Mouse (Mus musculus) forebrain, embryonic 10.5 days (tissue): Measurements from ENCODE around the gene Gemin7. TPM values are rescaled to one million over a fixed set of nuclear protein-coding genes. Genes with fewer than 3 reads are reported as not detected.

Experiments used
- DNase-seq: peaks from one replicate; pipeline ENCODE4 v3.0.0-alpha.2; 2017; ENCODE audit warnings: low spot score; ENCODE audit errors: extremely low spot score
- H3K27ac ChIP-seq: fragments of 300-500 bp; sonication (generic); 2 replicates; pipeline ENCODE4 v1.5.1; 2016; ENCODE audit warnings: mild to moderate bottlenecking
- H3K27me3 ChIP-seq: fragments of 300-500 bp; sonication (generic); 2 replicates; pipeline ENCODE4 v1.6.1; 2016; ENCODE audit warnings: mild to moderate bottlenecking; ENCODE audit not compliant: poor library complexity, severe bottlenecking
- H3K36me3 ChIP-seq: fragments of 300-500 bp; sonication (generic); replicated peaks from 2 replicates; pipeline ENCODE4 v1.6.1; 2016; ENCODE audit warnings: mild to moderate bottlenecking, moderate library complexity
- H3K4me1 ChIP-seq: fragments of 300-500 bp; sonication (generic); 2 replicates; pipeline ENCODE4 v1.6.1; 2016
- H3K4me3 ChIP-seq: fragments of 300-500 bp; sonication (generic); 2 replicates; pipeline ENCODE4 v1.5.1; 2016; ENCODE audit warnings: mild to moderate bottlenecking, moderate library complexity
- H3K9me3 ChIP-seq: fragments of 300-500 bp; sonication (generic); 2 replicates; pipeline ENCODE4 v1.6.1; 2016; ENCODE audit warnings: mild to moderate bottlenecking, moderate library complexity
- WGBS: fragments of 180-500 bp; shearing (Covaris S2); methylation state at CpG from one replicate; pipeline ENCODE4 v1.1.7; 2016; 5-methylcytosine and 5-hydroxymethylcytosine counted together
- polyA plus RNA-seq: library from polyadenylated mRNA; unstranded; fragments of >200 nt; fragmentation: Nextera tagmentation; extraction: Ambion mirVana; gene quantifications from 2 replicates; pipeline ENCODE4 v1.2.1, GENCODE M21; 2016

Gene Gemin7
- polyA plus RNA-seq, 1 experiment from 2014 or later: 180 TPM

DNA sequence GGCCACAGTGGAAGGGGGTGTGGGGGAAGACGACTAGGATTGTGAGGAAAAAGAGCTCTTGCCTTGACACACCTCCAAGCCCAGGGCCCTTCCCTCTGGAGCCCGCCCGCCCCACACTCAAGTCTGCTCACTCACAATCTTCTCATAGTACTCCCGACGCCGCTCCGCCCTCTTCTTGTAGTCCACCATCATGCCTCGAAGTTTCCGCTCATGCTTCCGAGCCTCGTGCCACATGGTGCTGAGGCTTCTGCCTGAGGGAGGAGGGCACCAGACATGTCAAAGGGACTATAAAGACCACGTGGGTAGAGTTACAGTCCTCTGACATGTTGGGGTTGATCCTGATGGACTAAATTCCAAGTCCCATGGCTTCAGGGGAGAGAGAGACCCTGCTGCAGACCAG, 25.7 kb upstream of the Gemin7 start:
- Histone ChIP-seq H3K36me3 (peaks cover 50% of the 10 kb centered on the region), H3K4me1 (peaks cover 29% of the 10 kb centered on the region), H3K4me3 (peak overlapping the region; percentile 99), H3K27me3 (no peaks in the 10 kb centered on the region), H3K27ac (no peak overlapping the region), H3K9me3 (no peaks in the 10 kb centered on the region)
- no peak for DNase-seq
- WGBS: 88% methylated on average over 12 of the region's 12 CpGs

DNA sequence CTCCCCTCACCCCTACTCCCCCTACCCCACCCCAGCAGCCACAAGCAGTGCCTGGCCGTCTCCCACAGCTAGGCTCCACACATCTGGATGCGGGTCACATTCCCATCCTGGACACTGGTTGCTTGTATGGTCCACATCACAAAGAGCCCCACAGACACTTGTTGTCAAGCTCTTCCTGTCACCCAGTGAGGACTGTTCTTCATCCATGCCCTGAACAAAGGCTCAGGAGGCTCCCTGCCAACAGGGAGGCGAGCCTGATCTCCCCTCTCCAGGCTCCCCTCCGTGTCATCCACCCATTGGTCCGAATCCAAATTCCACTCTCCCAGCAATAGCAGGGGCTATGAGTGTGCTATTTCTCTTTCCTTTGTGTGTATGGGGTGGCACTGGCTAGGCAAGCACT, 23.2 kb upstream of the Gemin7 start:
- H3K4me1 ChIP-seq: peaks cover 29% of the 10 kb centered on the region
- WGBS: 76% methylated on average over 5 of the region's 5 CpGs
- DNase-seq: no peak
- H3K4me3 ChIP-seq: no peak overlapping the region
- H3K36me3 ChIP-seq: peaks cover 70% of the 10 kb centered on the region
- no peaks in the 10 kb centered on the region for H3K27me3 ChIP-seq
- H3K9me3 ChIP-seq: no peaks in the 10 kb centered on the region
- H3K27ac ChIP-seq: no peak overlapping the region

DNA sequence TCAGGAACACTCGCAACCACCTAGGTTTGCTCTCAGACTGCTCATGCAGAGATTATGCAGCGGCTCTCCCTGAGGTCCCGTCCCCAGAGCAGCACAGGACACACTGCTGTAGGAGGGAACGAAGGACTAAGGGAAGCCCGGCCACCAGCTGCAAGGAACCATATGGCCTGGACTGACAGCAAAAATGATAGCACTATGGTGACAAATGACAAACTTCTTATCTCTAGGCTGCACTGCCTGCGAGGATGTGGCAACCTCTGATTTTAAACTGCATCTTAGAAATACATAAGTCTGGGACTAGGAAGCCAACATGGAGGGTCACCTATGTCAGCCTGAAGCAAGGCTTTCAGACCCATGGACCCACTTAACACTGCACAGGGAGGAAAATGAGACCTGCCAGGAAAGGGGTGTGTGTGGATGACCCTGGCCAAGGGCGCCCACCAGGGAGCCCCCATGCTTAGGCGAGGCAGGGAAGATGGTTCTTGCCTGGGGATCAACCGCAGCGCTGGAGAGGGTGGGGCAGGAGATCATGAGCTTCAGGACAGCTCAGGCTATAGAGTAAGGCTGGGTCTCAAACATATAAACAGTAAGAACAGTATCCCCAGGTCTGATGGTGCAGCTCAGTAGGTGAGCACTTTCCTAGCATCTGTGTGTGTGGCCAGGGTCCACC, 15.8 kb upstream of the Gemin7 start:
- no peaks in the 10 kb centered on the region for H3K9me3 ChIP-seq
- 90% methylated on average over 10 of the region's 10 CpGs for WGBS
- peaks cover 95% of the 10 kb centered on the region for H3K36me3 ChIP-seq
- no peaks in the 10 kb centered on the region for H3K27me3 ChIP-seq
- H3K4me1 ChIP-seq: no peaks in the 10 kb centered on the region
- no peak for DNase-seq
- H3K27ac ChIP-seq: no peak overlapping the region
- no peak overlapping the region for H3K4me3 ChIP-seq

DNA sequence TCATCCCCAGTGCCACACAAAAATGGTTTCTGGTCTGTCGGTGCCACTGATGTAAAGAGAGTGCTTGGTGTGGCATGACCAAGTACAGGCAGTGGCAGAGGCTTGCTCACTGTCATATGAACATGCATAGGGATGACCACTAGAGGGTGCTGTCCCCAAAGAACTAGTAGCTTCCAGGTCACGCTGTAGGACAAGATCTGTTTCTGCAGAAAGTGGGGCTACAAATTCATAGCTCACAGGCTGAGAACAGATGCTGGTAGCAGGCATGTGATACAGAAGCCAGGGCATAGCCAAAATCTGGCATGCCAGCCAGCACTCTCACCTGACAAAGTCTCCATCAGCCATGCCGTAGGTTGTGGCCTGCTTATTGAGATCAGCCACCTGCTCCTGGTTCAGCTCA, 12.5 kb upstream of the Gemin7 start:
- H3K4me3 ChIP-seq: no peak overlapping the region; the same call in 1 of the 2 replicates
- peaks cover 100% of the 10 kb centered on the region for H3K36me3 ChIP-seq
- 75% methylated on average over 3 of the region's 3 CpGs for WGBS

DNA sequence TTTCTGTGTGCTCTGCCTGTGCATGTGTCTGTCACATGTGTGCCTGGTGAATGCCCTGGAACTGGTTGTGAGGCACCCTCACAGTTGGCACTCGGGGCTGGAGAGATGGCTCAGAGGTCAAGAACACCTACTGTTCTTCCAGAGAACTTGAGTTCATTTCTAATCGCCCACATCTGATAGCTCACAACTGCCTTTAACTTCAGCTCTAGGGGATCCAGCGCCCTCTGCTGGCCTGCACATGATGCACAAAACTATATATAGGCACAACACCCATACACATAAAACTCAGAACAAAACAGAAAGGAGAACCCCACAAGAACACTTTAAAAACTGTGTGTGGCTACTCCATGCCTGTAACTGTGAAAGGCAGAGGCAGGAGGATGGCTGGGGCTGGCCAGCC, 11.8 kb upstream of the Gemin7 start:
- 60% methylated on average over 3 of the region's 3 CpGs for WGBS
- peak; percentile 38 for DNase-seq
- H3K9me3 ChIP-seq: no peaks in the 10 kb centered on the region
- H3K4me1 ChIP-seq: no peaks in the 10 kb centered on the region
- no peak overlapping the region for H3K27ac ChIP-seq
- H3K27me3 ChIP-seq: no peaks in the 10 kb centered on the region
- no peak overlapping the region for H3K4me3 ChIP-seq
- peaks cover 100% of the 10 kb centered on the region for H3K36me3 ChIP-seq

More for the DNA sequence above, 12.5 kb upstream of the Gemin7 start:
- DNase-seq: peak; percentile 60
- Histone ChIP-seq H3K27ac (no peak overlapping the region), H3K4me1 (no peaks in the 10 kb centered on the region), H3K27me3 (no peaks in the 10 kb centered on the region), H3K9me3 (no peaks in the 10 kb centered on the region)

DNA sequence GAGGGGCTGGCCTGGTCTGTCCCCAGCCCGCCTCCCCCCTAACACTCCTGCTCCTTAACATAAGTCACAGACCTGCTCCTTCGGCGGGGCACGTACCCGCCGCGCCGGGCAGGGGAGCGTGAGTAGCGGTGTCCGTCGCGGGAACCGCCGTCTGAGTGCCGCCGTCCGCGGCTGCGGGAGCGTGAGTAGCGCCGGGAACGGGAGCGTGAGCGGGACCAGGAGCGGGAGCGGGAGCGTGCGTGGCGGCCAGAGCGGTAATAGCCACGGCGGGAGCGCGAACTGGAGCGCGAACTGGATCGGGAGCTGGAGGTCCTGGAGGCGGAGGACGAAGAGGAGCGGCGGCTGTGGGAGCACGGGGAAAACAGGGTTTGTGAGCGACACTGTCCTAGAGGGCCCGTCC, 8.9 kb upstream of the Gemin7 start:
- Histone ChIP-seq H3K36me3 (peaks cover 100% of the 10 kb centered on the region), H3K27ac (no peak overlapping the region), H3K27me3 (no peaks in the 10 kb centered on the region), H3K9me3 (no peaks in the 10 kb centered on the region), H3K4me3 (no peak overlapping the region), H3K4me1 (no peaks in the 10 kb centered on the region)
- WGBS: 78% methylated on average over 46 of the region's 46 CpGs
- no peak for DNase-seq

DNA sequence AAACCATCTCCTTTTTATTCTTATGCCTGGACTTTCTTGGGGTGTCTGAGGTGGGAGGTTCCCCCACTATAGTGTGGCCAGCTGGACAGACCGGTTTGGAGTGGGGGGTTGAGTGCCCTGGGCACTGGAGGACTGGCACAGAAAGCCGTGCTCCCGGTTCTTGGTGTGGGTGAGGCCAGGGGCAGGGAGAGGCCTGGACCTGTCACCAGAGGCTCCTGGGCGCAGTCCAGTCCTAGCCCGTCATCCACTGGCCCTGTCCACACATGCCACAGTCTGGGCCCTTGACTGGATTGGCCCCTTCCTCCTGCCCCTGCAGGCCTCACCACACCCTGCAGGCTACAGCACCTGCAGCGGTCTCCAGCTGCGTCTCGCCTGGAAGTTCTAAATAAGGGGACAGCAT, 3.2 kb upstream of the Gemin7 start:
- DNase-seq: no peak
- Histone ChIP-seq H3K27me3 (peaks cover 48% of the 10 kb centered on the region), H3K36me3 (peaks cover 59% of the 10 kb centered on the region)

DNA sequence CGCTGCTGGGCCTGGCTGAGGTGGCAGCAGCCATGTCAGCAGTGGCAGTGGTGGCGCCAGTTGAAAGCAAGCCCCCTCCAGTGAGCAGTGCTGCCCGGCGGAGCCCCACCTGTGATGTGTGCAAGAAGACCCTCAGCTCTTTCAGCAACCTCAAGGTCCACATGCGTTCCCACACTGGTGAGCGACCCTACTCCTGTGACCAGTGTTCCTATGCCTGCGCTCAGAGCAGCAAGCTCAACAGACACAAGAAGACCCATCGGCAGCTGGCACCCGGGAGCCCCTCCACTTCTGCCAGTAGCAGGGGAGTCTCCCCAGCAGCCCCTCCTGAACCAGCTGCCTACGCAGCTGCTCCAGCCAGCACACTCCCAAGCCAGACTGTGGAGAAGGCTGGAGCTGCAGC, 2.4 kb upstream of the Gemin7 start:
- Histone ChIP-seq H3K4me3 (no peak overlapping the region), H3K27me3 (peaks cover 57% of the 10 kb centered on the region), H3K9me3 (no peaks in the 10 kb centered on the region), H3K4me1 (peaks cover 17% of the 10 kb centered on the region), H3K27ac (no peak overlapping the region), H3K36me3 (peaks cover 50% of the 10 kb centered on the region)
- 86% methylated on average over 10 of the region's 10 CpGs for WGBS
- DNase-seq: no peak

More for the DNA sequence above, 3.2 kb upstream of the Gemin7 start:
- H3K9me3 ChIP-seq: no peaks in the 10 kb centered on the region
- H3K4me3 ChIP-seq: no peak overlapping the region
- peaks cover 17% of the 10 kb centered on the region for H3K4me1 ChIP-seq
- H3K27ac ChIP-seq: no peak overlapping the region
- 90% methylated on average over 8 of the region's 8 CpGs for WGBS

DNA sequence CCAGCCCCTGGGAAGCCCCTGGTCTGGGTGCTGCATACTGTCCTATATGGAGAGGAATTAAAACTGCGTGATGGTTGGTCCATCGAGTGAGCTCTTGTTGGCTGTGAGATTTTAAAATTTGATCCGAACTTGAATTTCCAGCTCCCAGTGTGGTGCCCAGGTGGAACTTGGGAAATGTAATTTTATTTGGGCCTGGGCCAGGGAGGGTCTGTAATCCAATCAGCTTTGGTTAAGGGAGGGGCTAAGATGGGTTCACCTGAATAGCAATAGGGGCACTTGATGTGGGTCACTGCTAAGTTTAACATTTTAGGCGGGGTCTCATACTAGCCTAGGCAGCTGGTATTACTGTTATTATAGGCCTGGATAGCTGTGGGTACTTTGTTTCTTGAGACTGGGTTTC, 1.0 kb upstream of the Gemin7 start:
- Histone ChIP-seq H3K9me3 (no peaks in the 10 kb centered on the region), H3K27me3 (peaks cover 64% of the 10 kb centered on the region), H3K4me1 (peaks cover 22% of the 10 kb centered on the region), H3K4me3 (no peak overlapping the region; the same call in 1 of the 2 replicates), H3K36me3 (peaks cover 37% of the 10 kb centered on the region), H3K27ac (no peak overlapping the region)
- no peak for DNase-seq
- 58% methylated on average over 4 of the region's 4 CpGs for WGBS

DNA sequence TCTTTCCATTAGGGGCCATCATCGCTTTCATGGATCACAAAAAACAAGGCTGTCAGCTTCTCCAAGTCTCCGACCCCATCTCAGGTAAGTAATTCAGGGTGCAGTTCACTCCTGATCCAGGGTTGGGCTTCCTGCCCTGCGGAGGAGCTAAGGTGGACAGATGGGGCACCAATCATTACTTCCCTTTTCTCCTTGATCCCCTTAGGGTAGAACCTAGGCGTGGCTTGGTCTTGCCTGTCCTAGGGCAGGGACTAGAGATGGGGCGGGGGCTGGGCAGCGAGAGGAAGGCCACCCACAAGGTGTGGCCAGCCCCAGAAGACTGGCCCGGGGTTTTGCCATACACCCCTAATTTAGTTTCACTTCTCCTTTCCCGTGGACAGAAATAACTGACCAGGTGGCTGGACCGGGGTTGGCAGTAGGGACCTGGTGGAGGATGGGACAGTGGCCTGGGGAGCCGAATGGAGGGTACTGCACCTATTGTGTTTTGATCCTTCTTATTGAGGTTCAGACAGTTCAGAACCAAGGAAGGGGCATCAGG, 551 bp upstream of the Gemin7 start:
- DNase-seq: no peak
- Histone ChIP-seq H3K4me3 (peak overlapping the region; percentile 50), H3K36me3 (peaks cover 32% of the 10 kb centered on the region), H3K27ac (no peak overlapping the region), H3K27me3 (peaks cover 64% of the 10 kb centered on the region), H3K4me1 (peaks cover 25% of the 10 kb centered on the region), H3K9me3 (no peaks in the 10 kb centered on the region)
- WGBS: 25% methylated on average over 10 of the region's 10 CpGs

DNA sequence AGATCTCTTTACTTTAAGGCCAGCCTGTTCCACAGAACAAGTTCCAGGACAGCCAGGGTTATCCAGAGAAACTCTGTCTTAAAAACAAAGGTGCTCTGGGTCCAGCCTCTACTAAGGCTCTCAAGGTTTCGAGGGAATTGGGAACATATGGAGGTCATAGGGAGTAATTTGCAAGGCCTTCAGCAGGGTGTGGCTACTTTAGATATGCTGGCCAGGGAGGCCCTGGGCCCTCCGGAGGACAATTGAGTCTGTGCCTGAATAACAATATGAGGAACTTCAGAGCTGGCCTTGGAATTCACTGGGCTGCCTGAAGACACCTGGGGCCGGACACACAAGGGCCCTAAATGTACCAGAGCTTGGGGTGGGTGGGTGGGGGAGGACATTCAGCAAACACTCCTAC, 1.8 kb downstream of the Gemin7 start:
- no peak overlapping the region for H3K27ac ChIP-seq
- peaks cover 16% of the 10 kb centered on the region for H3K36me3 ChIP-seq
- DNase-seq: no peak
- peaks cover 41% of the 10 kb centered on the region for H3K4me1 ChIP-seq
- no peaks in the 10 kb centered on the region for H3K9me3 ChIP-seq
- 74% methylated on average over 3 of the region's 3 CpGs for WGBS
- no peak overlapping the region for H3K4me3 ChIP-seq
- H3K27me3 ChIP-seq: peaks cover 64% of the 10 kb centered on the region

DNA sequence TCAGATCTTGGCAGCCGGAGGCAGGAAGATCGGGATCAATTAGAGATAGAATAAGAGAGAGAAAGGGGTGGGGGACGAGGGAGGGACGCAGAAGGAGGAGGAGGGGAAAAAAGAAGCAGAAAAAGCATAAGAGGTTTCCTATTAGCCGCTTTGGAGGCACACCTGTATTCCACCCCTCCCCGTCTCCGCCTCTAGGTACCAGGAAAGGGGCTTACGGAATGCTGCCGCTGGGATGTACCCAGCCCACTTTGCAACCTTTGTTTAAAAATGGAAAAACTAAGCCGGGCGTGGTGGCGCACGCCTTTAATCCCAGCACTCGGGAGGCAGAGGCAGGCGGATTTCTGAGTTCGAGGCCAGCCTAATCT, 3.6 kb downstream of the Gemin7 start:
- 26% methylated on average over 16 of the region's 16 CpGs for WGBS
- no peak for DNase-seq
- H3K27me3 ChIP-seq: peaks cover 46% of the 10 kb centered on the region
- H3K27ac ChIP-seq: peak overlapping the region; percentile 93
- no peaks in the 10 kb centered on the region for H3K9me3 ChIP-seq
- peaks cover 26% of the 10 kb centered on the region for H3K36me3 ChIP-seq
- peak overlapping the region; percentile 82 for H3K4me3 ChIP-seq
- peaks cover 41% of the 10 kb centered on the region for H3K4me1 ChIP-seq

DNA sequence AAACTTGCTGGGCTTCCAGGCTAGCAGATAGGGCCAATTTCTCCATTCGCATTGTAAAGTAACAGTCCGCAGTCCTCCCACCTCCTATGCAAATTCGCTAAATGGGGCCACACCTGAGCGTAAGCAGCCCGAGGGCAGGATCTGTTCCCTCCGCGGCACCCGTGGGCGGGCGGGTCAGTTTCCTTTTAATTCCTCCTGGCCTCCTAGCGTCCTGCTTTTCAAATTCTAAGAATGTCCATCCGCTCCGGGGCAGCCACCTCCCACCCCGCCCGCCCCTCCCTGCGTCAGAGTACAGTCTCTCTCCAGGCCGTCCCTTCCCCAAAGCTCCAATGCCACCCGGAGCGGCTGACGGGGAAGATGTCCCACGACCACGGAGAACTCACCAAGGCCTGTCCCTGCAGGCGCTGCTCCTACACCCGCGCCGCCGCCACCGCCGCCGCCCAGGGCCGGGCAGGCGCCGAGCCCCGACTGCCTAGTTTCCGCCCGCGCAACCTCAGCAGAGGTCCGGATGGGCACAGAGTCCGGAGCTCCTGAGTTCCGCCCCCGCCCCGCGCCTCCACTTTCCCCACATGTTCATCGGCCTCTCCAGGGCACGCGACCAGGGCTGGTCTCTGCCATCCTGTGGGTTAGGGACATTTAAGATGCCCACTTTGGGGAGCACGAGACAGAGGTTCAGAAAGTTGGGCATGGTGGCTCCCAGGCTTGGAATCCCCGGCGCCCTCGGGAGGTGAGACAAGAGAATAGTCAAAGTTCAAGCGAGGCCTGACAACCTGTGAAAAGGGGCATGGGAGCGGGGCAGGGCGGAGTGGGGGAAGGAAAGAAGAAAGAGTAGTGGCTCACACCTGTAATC, 4.2 kb downstream of the Gemin7 start:
- under 1% methylated on average over 53 of the region's 53 CpGs for WGBS
- Histone ChIP-seq H3K36me3 (peaks cover 31% of the 10 kb centered on the region), H3K9me3 (no peaks in the 10 kb centered on the region), H3K4me3 (peak overlapping the region; percentile 82), H3K4me1 (peaks cover 40% of the 10 kb centered on the region), H3K27me3 (peaks cover 40% of the 10 kb centered on the region), H3K27ac (peak overlapping the region; percentile 93)
- peak; percentile 84 for DNase-seq
